Mouse (Mus musculus): ENCODE results near the gene B3gnt5. TPM values are rescaled to one million over a fixed set of nuclear protein-coding genes. Genes with fewer than 3 reads are reported as not detected.

The B3gnt5 gene
- polyA plus RNA-seq, 1 experiment from 2014 or later: 17.5 TPM

DNA sequence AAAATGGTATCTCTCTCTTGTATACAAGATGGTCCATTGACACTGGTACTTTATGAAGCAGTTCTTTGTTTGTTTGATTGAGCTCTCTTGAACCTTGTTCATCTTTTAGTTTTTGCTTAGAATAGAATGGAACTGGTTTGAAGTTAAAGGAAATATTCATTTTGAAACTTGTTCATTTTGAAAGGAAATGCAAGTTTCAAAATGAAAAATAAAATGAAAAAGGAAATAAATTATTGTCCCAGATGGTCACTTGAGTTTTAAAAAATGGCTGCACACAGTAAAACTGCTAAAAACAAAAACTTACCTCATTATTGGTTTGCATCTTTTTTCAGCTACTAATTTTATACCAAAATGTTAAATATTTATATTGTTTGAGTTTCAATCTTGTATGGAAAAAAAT lies 12.0 kb downstream of the B3gnt5 start:
- peaks cover 40% of the 10 kb centered on the region for H3K36me3 ChIP-seq (ENCODE audit: control insufficient read depth, insufficient read depth, low read length)
- H3K4me1 ChIP-seq (ENCODE audit: control insufficient read depth, insufficient read depth, low read length): no peaks in the 10 kb centered on the region
- no peak overlapping the region for H3K9ac ChIP-seq (ENCODE audit: low read depth, low read length)
- ATAC-seq (ENCODE audit: low read depth) (no peak), DNase-seq (ENCODE audit: low spot score) (no peak)
- H3K27me3 ChIP-seq (replicated peaks; ENCODE audit: control insufficient read depth, insufficient read depth, low read length): no peaks in the 10 kb centered on the region
- H3K9me3 ChIP-seq (ENCODE audit: control insufficient read depth, low read length): no peaks in the 10 kb centered on the region
- H3K4me2 ChIP-seq (ENCODE audit: low read depth, low read length): no peak overlapping the region
- no peak overlapping the region for H3K4me3 ChIP-seq (ENCODE audit: low read depth, low read length)
- H3K27ac ChIP-seq (replicated peaks; ENCODE audit: low read depth, low read length): no peak overlapping the region

DNA sequence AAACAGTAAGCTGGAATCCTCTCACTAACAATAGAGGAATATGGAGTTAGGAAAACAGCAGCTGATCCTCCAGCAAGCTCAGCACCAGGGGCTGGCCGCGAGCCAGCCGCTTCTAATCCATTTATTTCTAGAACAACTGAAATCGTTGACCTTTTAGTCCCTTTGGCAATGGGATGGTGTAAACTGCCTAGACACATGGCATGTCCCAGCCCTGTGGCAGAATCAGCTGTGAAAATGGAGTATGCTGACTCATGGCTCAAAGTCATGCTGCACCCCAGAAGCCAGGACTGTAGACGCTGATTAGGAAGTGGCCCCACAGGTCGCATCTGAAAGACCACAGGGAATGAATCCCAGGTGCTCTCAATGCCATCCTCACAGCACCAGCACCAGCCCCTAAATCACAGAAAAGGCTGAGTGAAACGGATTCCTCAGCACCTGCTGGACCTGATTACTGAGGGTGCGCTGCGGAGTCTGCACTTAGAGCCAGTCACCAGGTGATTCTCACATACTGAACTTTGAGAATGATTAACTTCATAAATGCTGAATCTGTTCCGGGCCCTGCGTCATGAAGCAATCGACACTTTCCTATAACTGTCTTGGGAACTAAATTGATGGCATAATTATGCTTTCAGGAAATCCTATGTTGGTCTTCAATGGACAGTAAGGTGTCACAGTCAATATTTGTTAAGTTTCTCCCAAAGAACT lies 26.5 kb downstream of the B3gnt5 start:
- no peaks in the 10 kb centered on the region for H3K9me3 ChIP-seq (ENCODE audit: control insufficient read depth, low read length)
- no peaks in the 10 kb centered on the region for H3K27me3 ChIP-seq (replicated peaks; ENCODE audit: control insufficient read depth, insufficient read depth, low read length)
- H3K4me3 ChIP-seq (ENCODE audit: low read depth, low read length): no peak overlapping the region
- ATAC-seq (ENCODE audit: low read depth): peak; percentile 63; the same call in 1 of the 2 replicates
- H3K4me2 ChIP-seq (ENCODE audit: low read depth, low read length): no peak overlapping the region
- no peak overlapping the region for H3K27ac ChIP-seq (replicated peaks; ENCODE audit: low read depth, low read length)
- no peaks in the 10 kb centered on the region for H3K4me1 ChIP-seq (ENCODE audit: control insufficient read depth, insufficient read depth, low read length)
- H3K36me3 ChIP-seq (ENCODE audit: control insufficient read depth, insufficient read depth, low read length): no peaks in the 10 kb centered on the region
- H3K9ac ChIP-seq (ENCODE audit: low read depth, low read length): no peak overlapping the region
- 55% methylated on average over 12 of the region's 12 CpGs for WGBS
- peak; percentile 76 for DNase-seq (ENCODE audit: low spot score)

DNA sequence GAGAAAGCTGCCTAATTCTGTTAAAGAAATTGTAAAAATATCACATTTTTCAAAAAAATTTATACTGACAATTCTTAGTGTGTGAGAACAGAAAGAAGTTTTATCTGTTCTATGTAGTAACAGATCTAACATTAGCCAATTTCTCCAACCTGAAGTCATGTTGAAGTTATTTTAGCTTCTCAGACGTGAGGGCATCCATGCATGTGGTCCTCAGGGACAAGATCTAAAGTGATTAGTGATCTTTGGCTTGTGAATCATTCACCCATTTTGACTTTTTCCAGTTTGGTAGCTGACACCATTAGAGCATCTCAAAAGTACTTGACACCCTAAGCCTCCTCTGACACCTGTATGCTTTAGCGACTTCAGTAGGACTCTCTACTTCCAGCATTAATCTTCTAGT lies 29.9 kb downstream of the B3gnt5 start:
- Histone ChIP-seq H3K4me1 (ENCODE audit: control insufficient read depth, insufficient read depth, low read length) (no peaks in the 10 kb centered on the region), H3K27me3 (replicated peaks; ENCODE audit: control insufficient read depth, insufficient read depth, low read length) (no peaks in the 10 kb centered on the region), H3K36me3 (ENCODE audit: control insufficient read depth, insufficient read depth, low read length) (no peaks in the 10 kb centered on the region), H3K27ac (replicated peaks; ENCODE audit: low read depth, low read length) (no peak overlapping the region), H3K4me3 (ENCODE audit: low read depth, low read length) (no peak overlapping the region), H3K9me3 (ENCODE audit: control insufficient read depth, low read length) (no peaks in the 10 kb centered on the region), H3K9ac (ENCODE audit: low read depth, low read length) (no peak overlapping the region), H3K4me2 (ENCODE audit: low read depth, low read length) (no peak overlapping the region)
- ATAC-seq (ENCODE audit: low read depth) (no peak), DNase-seq (ENCODE audit: low spot score) (no peak)
- WGBS: 76% methylated on average over 2 of the region's 2 CpGs

DNA sequence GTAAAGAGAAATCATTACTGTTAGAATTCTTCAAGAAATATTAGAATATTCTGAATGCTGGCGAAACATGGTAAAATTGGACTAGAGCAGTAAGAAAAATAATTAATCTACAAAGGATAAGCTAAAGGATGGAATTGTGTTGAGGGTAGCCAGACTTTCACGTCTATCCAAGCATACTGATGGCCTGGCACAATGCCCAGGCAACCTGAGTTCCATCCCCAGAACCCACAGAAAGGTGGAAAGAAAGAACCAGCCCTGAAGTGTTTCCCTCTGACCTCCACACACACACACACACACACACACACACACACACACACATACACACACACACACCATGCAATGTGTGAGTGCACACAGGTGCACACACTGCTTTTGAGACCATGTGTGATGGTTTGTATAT lies 58.8 kb downstream of the B3gnt5 start:
- H3K27ac ChIP-seq (replicated peaks; ENCODE audit: low read depth, low read length): no peak overlapping the region
- H3K9me3 ChIP-seq (ENCODE audit: control insufficient read depth, low read length): no peaks in the 10 kb centered on the region
- 65% methylated on average over 2 of the region's 2 CpGs for WGBS
- no peaks in the 10 kb centered on the region for H3K36me3 ChIP-seq (ENCODE audit: control insufficient read depth, insufficient read depth, low read length)
- ATAC-seq (ENCODE audit: low read depth) (no peak), DNase-seq (ENCODE audit: low spot score) (no peak)
- no peak overlapping the region for H3K9ac ChIP-seq (ENCODE audit: low read depth, low read length)
- no peaks in the 10 kb centered on the region for H3K27me3 ChIP-seq (replicated peaks; ENCODE audit: control insufficient read depth, insufficient read depth, low read length)
- no peak overlapping the region for H3K4me3 ChIP-seq (ENCODE audit: low read depth, low read length)
- no peak overlapping the region for H3K4me2 ChIP-seq (ENCODE audit: low read depth, low read length)
- no peaks in the 10 kb centered on the region for H3K4me1 ChIP-seq (ENCODE audit: control insufficient read depth, insufficient read depth, low read length)

Other genes starting within 250 kb of the B3gnt5 start
- gene Olfr167, start 237.9 kb upstream of the B3gnt5 start, polyA plus RNA-seq (2014; fragmentation: Nextera tagmentation; extraction: Ambion mirVana): not detected in 2 replicates
- not detected in 2 replicates for gene Olfr168, start 224.7 kb upstream of the B3gnt5 start, polyA plus RNA-seq (2014; fragmentation: Nextera tagmentation; extraction: Ambion mirVana)
- gene Olfr169, start 188.4 kb upstream of the B3gnt5 start, polyA plus RNA-seq (2014; fragmentation: Nextera tagmentation; extraction: Ambion mirVana): not detected in 2 replicates
- gene Olfr170, start 148.3 kb upstream of the B3gnt5 start, polyA plus RNA-seq (2014; fragmentation: Nextera tagmentation; extraction: Ambion mirVana): 0.32 TPM in 1 of 2 replicates, not detected in the other
- 0.13 TPM in 1 of 2 replicates, not detected in the other for gene Olfr171, start 130.3 kb upstream of the B3gnt5 start, polyA plus RNA-seq (2014; fragmentation: Nextera tagmentation; extraction: Ambion mirVana)
- gene Lamp3, start 53.8 kb upstream of the B3gnt5 start, polyA plus RNA-seq (2014; fragmentation: Nextera tagmentation; extraction: Ambion mirVana): 0.08 TPM in 1 of 2 replicates, not detected in the other
- 7.4 and 9.3 TPM in 2 replicates for gene Klhl6, start 222.8 kb downstream of the B3gnt5 start, polyA plus RNA-seq (2014; fragmentation: Nextera tagmentation; extraction: Ambion mirVana)

Measured in embryonic facial prominence, embryonic 14.5 days (tissue).